Mouse (Mus musculus): ENCODE data around the gene Parp8. TPM values are rescaled to one million over a fixed set of nuclear protein-coding genes. Genes with fewer than 3 reads are reported as not detected.
A peak's percentile ranks its signal among the peaks of the same experiment; 100 is the strongest.

Gene Parp8
- total RNA-seq (2021): 10 to 100 TPM in 1 of 2 experiments, 1 to 10 TPM in 1; 9.9 to 12.0 TPM
- long read RNA-seq, experiment 1, partial matches to known transcripts: 0 of 3 reads
- long read RNA-seq, experiment 1, other reads (novel, unspliced or antisense): 2 of 3 reads
- long read RNA-seq, experiment 2, partial matches to known transcripts: 3 of 8 reads
- long read RNA-seq, experiment 2, other reads (novel, unspliced or antisense): 4 of 8 reads

- intact Hi-C loops (cut with DNase I): loop anchor here (5.0 kb wide), 1 partner anchor 83 kb away; no protein-coding TSS in a partner anchor
- peak; percentile 58 to 62 for DNase-seq
These were observed at the start of gene Parp8 for GRCm38 (mm10) chr13:117025226-117026067. Gene Parp8 (minus strand): TSS chr13:117025537.

GRCm38 (mm10) chr13:117062628-117063315 lies 37.4 kb upstream of the Parp8 start:
- intact Hi-C loops (cut with DNase I): no loop called here
- DNase-seq: no peak

GRCm38 (mm10) chr13:117056466-117056865 lies 31.1 kb upstream of the Parp8 start:
- intact Hi-C loops (cut with DNase I): no loop called here
- DNase-seq: no peak

GRCm38 (mm10) chr13:117054811-117055496 lies 29.6 kb upstream of the Parp8 start:
- no peak for DNase-seq
- intact Hi-C loops (cut with DNase I): no loop called here

GRCm38 (mm10) chr13:117052748-117053147 lies 27.4 kb upstream of the Parp8 start:
- intact Hi-C loops (cut with DNase I): no loop called here

GRCm38 (mm10) chr13:117048541-117048971 lies 23.2 kb upstream of the Parp8 start:
- DNase-seq: no peak
- intact Hi-C loops (cut with DNase I): no loop called here

More at GRCm38 (mm10) chr13:117052748-117053147, 27.4 kb upstream of the Parp8 start:
- DNase-seq: no peak

GRCm38 (mm10) chr13:117043567-117043966 lies 18.2 kb upstream of the Parp8 start:
- DNase-seq: no peak
- intact Hi-C loops (cut with DNase I): loop anchor here (5.0 kb wide), 1 partner anchor 84 kb away; no protein-coding TSS in a partner anchor

- intact Hi-C loops (cut with DNase I): loop anchor here (5.0 kb wide), 1 partner anchor 86 kb away; no protein-coding TSS in a partner anchor
- DNase-seq: no peak
These were observed 15.7 kb upstream of the Parp8 start for GRCm38 (mm10) chr13:117041021-117041420.

GRCm38 (mm10) chr13:117036277-117036676 lies 10.9 kb upstream of the Parp8 start:
- no peak for DNase-seq
- intact Hi-C loops (cut with DNase I): no loop called here

GRCm38 (mm10) chr13:117035121-117035520 lies 9.8 kb upstream of the Parp8 start:
- intact Hi-C loops (cut with DNase I): no loop called here
- no peak for DNase-seq

- intact Hi-C loops (cut with DNase I): no loop called here
- DNase-seq: no peak
These were observed 9.3 kb upstream of the Parp8 start for GRCm38 (mm10) chr13:117034676-117035075.

- no peak for DNase-seq
- intact Hi-C loops (cut with DNase I): no loop called here
These were observed 8.5 kb upstream of the Parp8 start for GRCm38 (mm10) chr13:117033676-117034308.

- DNase-seq: no peak
- intact Hi-C loops (cut with DNase I): no loop called here
These were observed 7.1 kb upstream of the Parp8 start for GRCm38 (mm10) chr13:117032402-117032801.

- intact Hi-C loops (cut with DNase I): no loop called here
- DNase-seq: no peak
These were observed 6.2 kb upstream of the Parp8 start for GRCm38 (mm10) chr13:117031546-117031945.

GRCm38 (mm10) chr13:117028221-117028620 lies 2.9 kb upstream of the Parp8 start:
- intact Hi-C loops (cut with DNase I): loop anchor here (5.0 kb wide), 1 partner anchor 86 kb away; no protein-coding TSS in a partner anchor
- DNase-seq: no peak

- intact Hi-C loops (cut with DNase I): loop anchor here (5.0 kb wide), 1 partner anchor 85 kb away; no protein-coding TSS in a partner anchor
These were observed 2.0 kb upstream of the Parp8 start for GRCm38 (mm10) chr13:117027336-117027735.

GRCm38 (mm10) chr13:117026276-117026780 lies 991 bp upstream of the Parp8 start:
- no peak for DNase-seq
- intact Hi-C loops (cut with DNase I): loop anchor here (5.0 kb wide), 1 partner anchor 84 kb away; no protein-coding TSS in a partner anchor

More at GRCm38 (mm10) chr13:117027336-117027735, 2.0 kb upstream of the Parp8 start:
- DNase-seq: no peak

GRCm38 (mm10) chr13:117024916-117025225 lies 466 bp downstream of the Parp8 start:
- no peak for DNase-seq
- intact Hi-C loops (cut with DNase I): loop anchor here (5.0 kb wide), 1 partner anchor 83 kb away; no protein-coding TSS in a partner anchor

- DNase-seq: peak; percentile 71 to 77
- intact Hi-C loops (cut with DNase I): no loop called here
These were observed 1.0 kb downstream of the Parp8 start for GRCm38 (mm10) chr13:117024127-117024915.
